Mouse (Mus musculus) embryonic facial prominence, embryonic 15.5 days (tissue): ENCODE measurements around the gene Asb18. TPM values are rescaled to one million over a fixed set of nuclear protein-coding genes. Genes with fewer than 3 reads are reported as not detected.
A peak's percentile ranks its signal among the peaks of the same experiment; 100 is the strongest.

Source experiments
- ATAC-seq: fragments of 200-750 bp; cut with Nextera tagmentation; 2 replicates; pipeline ENCODE4 v1.8.0; 2017; ENCODE audit warnings: low read depth, moderate TSS enrichment; ENCODE audit not compliant: insufficient number of reproducible peaks, low FRiP score, low TSS enrichment
- H3K27ac ChIP-seq: fragments of 300-500 bp; sonication (generic); replicated peaks from 2 replicates; pipeline ENCODE4 v1.5.1; 2015; ENCODE audit warnings: mild to moderate bottlenecking, inconsistent platforms
- H3K27me3 ChIP-seq: fragments of 300-500 bp; sonication (generic); 2 replicates; pipeline ENCODE4 v1.6.1; 2015; ENCODE audit warnings: inconsistent platforms
- H3K36me3 ChIP-seq: fragments of 300-500 bp; sonication (generic); 2 replicates; pipeline ENCODE4 v1.6.1; 2015; ENCODE audit warnings: mild to moderate bottlenecking, inconsistent platforms
- H3K4me1 ChIP-seq: fragments of 300-500 bp; sonication (generic); 2 replicates; pipeline ENCODE4 v1.6.1; 2015; ENCODE audit warnings: inconsistent platforms
- H3K4me2 ChIP-seq: fragments of 300-500 bp; sonication (generic); replicated peaks from 2 replicates; pipeline ENCODE4 v1.6.1; 2015; ENCODE audit warnings: mild to moderate bottlenecking, inconsistent platforms
- H3K4me3 ChIP-seq: fragments of 300-500 bp; sonication (generic); replicated peaks from 2 replicates; pipeline ENCODE4 v1.5.1; 2015; ENCODE audit warnings: mild to moderate bottlenecking, inconsistent platforms
- H3K9ac ChIP-seq: fragments of 300-500 bp; sonication (generic); 2 replicates; pipeline ENCODE4 v1.6.1; 2015; ENCODE audit warnings: inconsistent platforms
- H3K9me3 ChIP-seq: fragments of 300-500 bp; sonication (generic); replicated peaks from 2 replicates; pipeline ENCODE4 v1.6.1; 2016; ENCODE audit warnings: inconsistent platforms
- WGBS: fragments of 180-500 bp; shearing (Covaris S2); methylation state at CpG from one replicate; pipeline ENCODE4 v1.1.7; 2015; 5-methylcytosine and 5-hydroxymethylcytosine counted together
- polyA plus RNA-seq: library from polyadenylated mRNA; unstranded; fragments of >200 nt; fragmentation: Nextera tagmentation; extraction: Ambion mirVana; gene quantifications from 2 replicates; pipeline ENCODE4 v1.2.1, GENCODE M21; 2015

Asb18 gene
- polyA plus RNA-seq, 1 experiment from 2014 or later = 0.09 TPM

DNA sequence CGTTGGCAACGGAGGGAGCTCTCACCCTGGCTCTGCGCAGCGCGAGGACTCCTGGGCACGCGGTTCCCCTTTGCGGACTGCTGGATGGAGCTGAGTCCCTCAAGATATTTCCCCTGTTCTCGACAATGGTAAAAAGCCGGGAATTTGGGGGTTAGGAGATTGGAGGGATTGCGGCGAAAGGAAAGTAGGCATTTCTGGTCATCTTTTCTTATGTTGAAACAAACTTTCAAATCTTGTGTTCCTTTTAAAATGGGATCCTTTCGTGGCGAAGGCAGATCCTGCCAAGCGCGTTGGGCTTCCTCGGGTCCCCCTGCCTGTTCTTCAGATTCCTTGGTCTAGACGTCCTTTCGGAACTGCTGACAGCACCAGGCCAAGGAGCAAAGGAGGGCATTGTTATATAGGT is 82.4 kb downstream of the Asb18 start:
- no peak overlapping the region for H3K4me2 ChIP-seq
- no peak overlapping the region for H3K27ac ChIP-seq
- H3K27me3 ChIP-seq = peaks cover 99% of the 10 kb centered on the region
- 2% methylated on average over 19 of the region's 19 CpGs for WGBS
- H3K9me3 ChIP-seq = no peaks in the 10 kb centered on the region
- ATAC-seq = no peak
- peak overlapping the region; percentile 42; the same call in 1 of the 2 replicates for H3K4me3 ChIP-seq
- no peaks in the 10 kb centered on the region for H3K36me3 ChIP-seq
- H3K4me1 ChIP-seq = peaks cover 56% of the 10 kb centered on the region
- no peak overlapping the region for H3K9ac ChIP-seq

DNA sequence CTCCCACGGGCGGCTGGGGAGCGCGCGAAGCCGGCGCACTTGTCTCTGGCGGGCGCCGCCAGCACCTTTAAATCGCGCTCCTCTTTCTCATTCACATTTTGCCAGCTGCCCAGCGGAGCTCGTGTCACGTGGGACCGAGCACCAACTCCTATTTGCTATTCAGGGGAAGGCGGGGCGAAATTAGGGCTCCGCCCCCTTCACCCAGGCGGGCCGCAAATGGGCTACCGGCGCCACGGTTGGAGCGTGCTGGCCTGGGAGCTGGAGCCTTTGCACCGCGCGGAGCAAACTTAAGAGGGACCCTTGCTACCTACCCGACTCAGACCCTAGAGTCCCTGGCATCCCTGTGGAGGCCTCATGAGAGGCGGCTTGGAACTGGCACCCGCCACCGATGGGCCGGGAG is 83.3 kb downstream of the Asb18 start, which contains the start of gene Gbx2:
TSS of gene Gbx2 (minus strand) at position 60 of the 400 bp plus-strand sequence.
- H3K27me3 ChIP-seq = peaks cover 99% of the 10 kb centered on the region
- H3K4me3 ChIP-seq = peak within 1 kb of the TSS; percentile 42
- WGBS = under 1% methylated on average over 33 of the region's 33 CpGs
- H3K4me2 ChIP-seq = peak within 1 kb of the TSS; percentile 74
- peaks cover 59% of the 10 kb centered on the region for H3K4me1 ChIP-seq
- H3K36me3 ChIP-seq = no peaks in the 10 kb centered on the region
- peak; percentile 25; the same call in 1 of the 2 replicates for ATAC-seq
- H3K9ac ChIP-seq = no peak within 1 kb of the TSS
- no peaks in the 10 kb centered on the region for H3K9me3 ChIP-seq
- H3K27ac ChIP-seq = no peak within 1 kb of the TSS

DNA sequence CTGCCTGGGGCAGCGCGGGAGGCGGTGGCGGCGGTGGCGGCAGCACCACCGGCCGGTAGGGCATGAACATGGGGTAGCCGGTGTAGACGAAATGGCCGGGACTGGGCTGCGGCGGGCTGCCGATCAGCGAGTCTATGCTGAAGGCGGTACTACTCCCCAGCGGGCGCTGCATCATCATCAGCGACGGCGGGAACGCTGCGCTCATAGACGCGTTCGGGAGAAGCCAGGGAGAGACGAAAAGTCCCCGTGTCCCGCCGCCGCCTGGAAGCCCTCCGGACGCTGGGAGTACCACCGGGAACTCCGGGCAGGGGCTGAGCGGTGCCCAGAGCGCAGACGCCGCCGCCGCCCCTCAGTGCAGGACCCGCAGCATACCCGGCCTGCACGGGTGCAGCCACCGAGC is 83.9 kb downstream of the Asb18 start:
- peaks cover 55% of the 10 kb centered on the region for H3K4me1 ChIP-seq
- H3K4me2 ChIP-seq = peak overlapping the region; percentile 74
- H3K27ac ChIP-seq = no peak overlapping the region
- H3K9ac ChIP-seq = no peak overlapping the region
- H3K4me3 ChIP-seq = peak overlapping the region; percentile 42
- no peak for ATAC-seq
- peaks cover 99% of the 10 kb centered on the region for H3K27me3 ChIP-seq
- H3K36me3 ChIP-seq = no peaks in the 10 kb centered on the region
- under 1% methylated on average over 42 of the region's 45 CpGs for WGBS
- no peaks in the 10 kb centered on the region for H3K9me3 ChIP-seq

DNA sequence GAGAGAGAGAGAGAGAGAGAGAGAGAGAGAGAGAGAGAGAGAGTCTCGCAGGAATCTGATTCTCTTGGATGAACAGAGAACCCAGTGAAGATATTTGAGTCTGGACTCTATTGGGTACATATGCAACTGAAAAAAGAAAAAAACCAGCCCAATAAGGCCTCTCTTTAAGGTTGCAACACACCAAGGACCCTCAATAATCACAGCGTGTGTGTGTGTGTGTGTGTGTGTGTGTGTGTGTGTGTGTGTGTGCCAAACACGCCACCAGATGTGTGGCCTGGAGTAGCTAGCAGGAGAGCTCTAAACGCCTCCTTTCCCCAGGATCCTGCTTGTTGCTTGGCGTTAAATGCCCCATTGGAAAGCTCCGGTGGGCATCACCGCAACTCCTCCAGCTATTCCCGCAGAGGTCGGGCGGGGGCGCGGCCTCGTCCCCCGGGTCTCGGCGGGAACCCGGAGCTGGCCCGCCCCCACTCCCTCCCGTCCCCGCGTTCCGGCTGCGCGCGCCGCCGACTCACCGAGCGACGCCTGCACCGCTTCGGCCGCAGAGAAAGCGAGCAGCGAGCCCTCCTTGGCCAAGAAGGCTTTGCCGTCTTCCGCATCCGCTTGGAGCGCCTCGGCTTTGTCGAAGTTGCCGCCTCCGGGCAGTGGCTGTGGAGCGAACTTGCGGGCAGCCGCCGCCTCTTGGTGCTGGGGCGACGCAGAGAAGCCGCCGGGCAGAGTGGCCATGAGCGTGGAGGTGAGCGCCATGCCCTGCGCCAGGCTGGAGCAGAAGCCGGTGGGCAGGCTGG is 84.6 kb downstream of the Asb18 start:
- Histone ChIP-seq H3K4me3 (peak overlapping the region; percentile 42), H3K9me3 (no peaks in the 10 kb centered on the region), H3K27ac (no peak overlapping the region), H3K4me1 (peaks cover 55% of the 10 kb centered on the region), H3K36me3 (no peaks in the 10 kb centered on the region), H3K9ac (no peak overlapping the region), H3K27me3 (peaks cover 99% of the 10 kb centered on the region), H3K4me2 (peak overlapping the region; percentile 74)
- ATAC-seq = no peak
- WGBS = under 1% methylated on average over 55 of the region's 55 CpGs

DNA sequence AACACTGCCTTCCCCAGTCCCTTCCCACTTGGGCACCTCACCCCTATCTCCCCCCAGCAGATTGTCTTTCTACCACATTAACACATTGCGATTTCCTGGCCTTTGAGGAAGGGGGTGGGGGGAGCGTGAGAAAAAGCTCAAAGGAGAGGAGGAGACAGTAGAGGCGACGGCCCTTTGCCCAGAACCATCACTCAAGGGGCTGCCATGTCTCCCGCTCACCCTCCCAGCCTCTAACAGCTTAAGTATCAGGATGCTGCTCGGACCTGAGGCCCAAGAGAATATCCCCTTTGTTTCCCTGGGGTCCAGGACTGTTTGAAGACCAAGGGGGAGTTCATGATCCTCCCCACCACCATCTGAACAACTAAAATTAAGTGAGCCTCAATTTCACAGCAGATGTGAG is 85.3 kb downstream of the Asb18 start:
- no peaks in the 10 kb centered on the region for H3K36me3 ChIP-seq
- H3K9ac ChIP-seq = no peak overlapping the region
- H3K4me1 ChIP-seq = peaks cover 52% of the 10 kb centered on the region
- H3K4me3 ChIP-seq = peak overlapping the region; percentile 16; the same call in 1 of the 2 replicates
- H3K27me3 ChIP-seq = peaks cover 99% of the 10 kb centered on the region
- H3K9me3 ChIP-seq = no peaks in the 10 kb centered on the region
- WGBS = 9% methylated on average over 6 of the region's 6 CpGs
- no peak for ATAC-seq
- H3K27ac ChIP-seq = no peak overlapping the region
- H3K4me2 ChIP-seq = peak overlapping the region; percentile 27

DNA sequence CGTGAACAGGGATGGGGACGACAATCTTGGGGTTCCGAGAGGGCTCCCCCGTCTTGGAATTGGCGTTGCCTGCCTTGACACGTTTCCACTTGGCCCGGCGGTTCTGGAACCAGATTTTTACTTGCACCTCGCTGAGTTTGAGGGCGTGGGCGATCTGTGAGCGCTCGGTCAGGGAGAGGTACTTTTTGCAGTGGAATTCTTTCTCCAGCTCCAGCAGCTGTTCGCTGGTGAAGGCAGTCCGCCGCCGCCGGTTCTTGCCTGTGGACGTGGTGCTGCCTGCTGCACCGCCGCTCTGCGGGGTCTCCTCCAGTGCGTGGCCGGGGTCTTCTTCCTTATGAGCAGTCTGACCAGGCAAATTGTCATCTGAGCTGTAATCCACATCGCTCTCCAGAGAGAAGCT is 85.8 kb downstream of the Asb18 start:
- Histone ChIP-seq H3K27ac (no peak overlapping the region), H3K36me3 (no peaks in the 10 kb centered on the region), H3K9me3 (no peaks in the 10 kb centered on the region), H3K27me3 (peaks cover 99% of the 10 kb centered on the region), H3K4me1 (peaks cover 47% of the 10 kb centered on the region), H3K9ac (no peak overlapping the region), H3K4me2 (peak overlapping the region; percentile 27), H3K4me3 (peak overlapping the region; percentile 16)
- 6% methylated on average over 25 of the region's 25 CpGs for WGBS
- no peak for ATAC-seq

GRCm38 (mm10) chr1:89927061-89927661 is 87.3 kb downstream of the Asb18 start:
- no peaks in the 10 kb centered on the region for H3K9me3 ChIP-seq
- peak overlapping the region; percentile 22 for H3K4me3 ChIP-seq
- H3K4me2 ChIP-seq = peak overlapping the region; percentile 42
- WGBS = 1% methylated on average over 36 of the region's 36 CpGs
- peaks cover 54% of the 10 kb centered on the region for H3K4me1 ChIP-seq
- H3K27me3 ChIP-seq = peaks cover 99% of the 10 kb centered on the region
- no peak overlapping the region for H3K27ac ChIP-seq
- ATAC-seq = no peak
- H3K9ac ChIP-seq = no peak overlapping the region
- no peaks in the 10 kb centered on the region for H3K36me3 ChIP-seq

- peak overlapping the region; percentile 22; the same call in 1 of the 2 replicates for H3K4me3 ChIP-seq
- no peaks in the 10 kb centered on the region for H3K9me3 ChIP-seq
- peaks cover 99% of the 10 kb centered on the region for H3K27me3 ChIP-seq
- WGBS = 10% methylated on average over 9 of the region's 9 CpGs
- H3K4me1 ChIP-seq = peaks cover 50% of the 10 kb centered on the region
- H3K4me2 ChIP-seq = peak overlapping the region; percentile 42; the same call in 1 of the 2 replicates
- H3K27ac ChIP-seq = no peak overlapping the region
- no peak overlapping the region for H3K9ac ChIP-seq
- H3K36me3 ChIP-seq = no peaks in the 10 kb centered on the region
- ATAC-seq = no peak
Observed at GRCm38 (mm10) chr1:89926583-89927060, 87.8 kb downstream of the Asb18 start.

- no peak overlapping the region for H3K27ac ChIP-seq
- H3K4me3 ChIP-seq = no peak overlapping the region
- no peak overlapping the region for H3K4me2 ChIP-seq
- no peak overlapping the region for H3K9ac ChIP-seq
- H3K36me3 ChIP-seq = no peaks in the 10 kb centered on the region
- peaks cover 40% of the 10 kb centered on the region for H3K4me1 ChIP-seq
- peaks cover 99% of the 10 kb centered on the region for H3K27me3 ChIP-seq
- ATAC-seq = no peak
- H3K9me3 ChIP-seq = no peaks in the 10 kb centered on the region
- WGBS = 28% methylated on average over 12 of the region's 12 CpGs
Observed at GRCm38 (mm10) chr1:89925501-89926190, 88.8 kb downstream of the Asb18 start.

DNA sequence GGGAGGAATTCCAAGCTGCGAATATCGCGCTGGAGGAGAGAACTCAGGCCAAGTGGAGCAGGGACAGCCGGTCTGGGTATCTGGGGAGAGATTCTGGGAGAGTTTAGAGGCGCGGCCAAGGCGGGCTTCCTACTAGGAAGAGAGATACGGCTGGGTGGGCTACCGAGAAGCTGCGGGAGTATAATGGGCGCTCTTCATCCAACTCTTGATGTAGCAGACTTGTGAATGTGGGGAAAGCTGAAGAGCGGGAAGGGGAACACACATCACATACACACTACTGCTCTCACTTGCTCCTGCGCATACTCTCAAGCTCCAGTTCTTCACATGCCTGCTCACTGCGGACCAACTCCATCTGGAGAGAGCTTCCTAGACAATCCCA is 90.8 kb downstream of the Asb18 start:
- no peak overlapping the region for H3K4me3 ChIP-seq
- 8% methylated on average over 14 of the region's 14 CpGs for WGBS
- no peak overlapping the region for H3K27ac ChIP-seq

More for the DNA sequence above, 90.8 kb downstream of the Asb18 start:
- ATAC-seq = no peak
- Histone ChIP-seq H3K36me3 (no peaks in the 10 kb centered on the region), H3K27me3 (peaks cover 99% of the 10 kb centered on the region), H3K9me3 (no peaks in the 10 kb centered on the region), H3K9ac (no peak overlapping the region), H3K4me2 (0 out of 2 replicates have a peak overlapping the region, but pooled peaks have one; percentile 28), H3K4me1 (peaks cover 22% of the 10 kb centered on the region)
